Mouse (Mus musculus) frontal cortex, postnatal 10 days (tissue): ENCODE measurements around the gene Ror1.

ENCODE experiments used
- DNase-seq, 2 experiments: peaks; one replicate each; pipeline ENCODE4 v3.0.0; 2022; ENCODE audit warnings: low spot score in 2 of 2, mixed read lengths in 1 of 2

Gene Ror1

DNA sequence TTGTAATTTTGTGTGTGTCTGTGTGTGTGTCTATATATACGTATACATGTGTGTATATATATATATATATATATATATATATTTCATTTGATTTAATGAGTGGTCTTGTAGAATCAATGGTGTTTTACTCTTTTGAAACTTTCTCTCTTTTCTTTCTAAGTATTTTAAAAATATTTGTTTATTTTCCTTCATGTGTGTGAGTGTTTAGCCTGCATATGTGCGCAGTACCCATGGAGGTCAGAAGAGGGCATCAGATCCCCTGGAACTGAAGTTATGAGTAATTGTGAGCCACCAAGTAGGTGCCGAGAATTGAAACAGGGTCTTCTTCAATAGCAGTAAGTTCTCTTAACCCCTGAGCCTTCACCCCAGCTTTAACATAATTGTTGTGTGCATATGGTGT is 20.8 kb downstream of the Ror1 start:
- no peak for DNase-seq

GRCm38 (mm10) chr4:100118676-100119075 is 23.1 kb downstream of the Ror1 start:
- DNase-seq = no peak

GRCm38 (mm10) chr4:100119431-100119830 is 23.8 kb downstream of the Ror1 start:
- DNase-seq = no peak

DNA sequence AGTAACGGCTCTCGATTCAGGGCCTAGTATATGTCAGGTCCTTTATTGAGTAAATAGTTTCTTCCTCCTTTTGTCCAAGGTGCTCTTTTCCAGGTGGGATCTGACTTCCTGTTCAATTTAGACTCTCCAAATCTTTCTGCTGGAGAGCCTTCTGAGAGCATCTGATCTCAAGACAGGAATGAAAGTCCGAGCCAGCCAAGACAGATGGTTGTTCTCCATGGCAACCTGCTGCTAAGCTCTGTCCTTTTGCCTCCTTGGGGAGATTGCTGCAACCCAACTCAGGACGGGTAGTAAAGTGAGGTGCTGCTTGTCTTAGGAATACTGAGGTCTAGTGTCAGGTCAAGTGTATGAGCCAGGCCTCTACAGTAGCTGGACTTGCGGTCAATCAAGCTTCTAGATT is 25.0 kb downstream of the Ror1 start:
- no peak for DNase-seq

DNA sequence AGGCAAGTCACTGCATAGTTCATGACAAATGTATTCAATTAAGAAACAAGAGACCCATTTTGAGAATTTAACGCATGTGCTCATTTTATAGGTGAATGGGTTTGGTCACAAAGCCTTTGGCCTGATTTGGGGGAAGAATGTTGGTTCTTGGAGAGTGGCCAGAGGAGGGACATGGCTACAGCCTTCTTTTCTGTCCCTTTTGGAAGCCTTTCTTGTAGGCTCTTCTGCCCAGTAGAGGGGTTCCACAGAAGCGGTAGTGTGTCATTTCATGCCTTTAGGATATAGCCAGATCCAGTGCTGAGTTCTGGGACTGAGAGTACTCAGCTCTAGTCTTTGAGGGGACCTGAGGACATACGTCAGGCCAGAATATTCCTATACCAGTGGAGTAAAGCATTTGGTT is 26.8 kb downstream of the Ror1 start:
- no peak for DNase-seq

DNA sequence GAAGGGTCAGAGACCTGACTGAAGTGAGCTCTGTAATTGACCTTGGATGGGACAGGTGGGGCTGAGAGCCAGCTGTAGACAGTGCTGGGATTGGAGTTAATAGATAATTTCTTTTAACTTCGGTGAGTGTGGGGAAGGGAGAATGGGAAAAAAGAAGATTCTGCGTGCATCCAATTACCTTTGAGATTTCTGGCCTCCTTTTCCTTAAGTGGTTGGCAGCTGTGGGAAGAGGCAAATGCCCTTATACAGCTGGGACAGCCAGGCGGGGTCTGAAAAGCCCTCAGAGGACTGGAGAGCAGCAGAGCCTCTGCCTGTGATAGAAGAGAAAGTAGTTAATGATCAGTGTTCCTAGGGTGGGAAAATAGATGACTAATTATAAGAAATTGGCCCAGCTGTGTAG is 27.9 kb downstream of the Ror1 start:
- no peak for DNase-seq

DNA sequence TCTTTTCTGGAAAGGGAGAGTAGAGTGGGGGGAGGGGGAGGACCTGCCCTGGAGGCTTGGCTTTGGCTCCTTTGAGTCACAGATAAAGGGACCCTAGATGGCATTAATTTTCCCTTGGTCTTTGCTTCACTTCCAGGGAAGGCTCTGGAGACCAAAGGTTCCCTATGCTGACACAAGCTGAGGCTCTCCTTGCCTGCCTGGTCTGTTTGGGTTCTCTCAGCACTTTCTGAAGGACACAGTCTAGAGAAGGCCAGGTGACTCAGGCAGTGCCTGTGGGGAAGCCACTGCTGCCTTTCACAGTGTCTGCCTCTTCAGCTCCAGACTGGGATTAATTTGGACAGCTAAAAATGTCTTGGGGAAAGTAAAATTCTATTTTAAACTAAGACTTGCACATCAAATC is 28.5 kb downstream of the Ror1 start:
- no peak for DNase-seq

- DNase-seq = no peak
Measured at GRCm38 (mm10) chr4:100124935-100125334, 29.3 kb downstream of the Ror1 start.

GRCm38 (mm10) chr4:100126531-100127310 is 31.1 kb downstream of the Ror1 start:
- no peak for DNase-seq

DNA sequence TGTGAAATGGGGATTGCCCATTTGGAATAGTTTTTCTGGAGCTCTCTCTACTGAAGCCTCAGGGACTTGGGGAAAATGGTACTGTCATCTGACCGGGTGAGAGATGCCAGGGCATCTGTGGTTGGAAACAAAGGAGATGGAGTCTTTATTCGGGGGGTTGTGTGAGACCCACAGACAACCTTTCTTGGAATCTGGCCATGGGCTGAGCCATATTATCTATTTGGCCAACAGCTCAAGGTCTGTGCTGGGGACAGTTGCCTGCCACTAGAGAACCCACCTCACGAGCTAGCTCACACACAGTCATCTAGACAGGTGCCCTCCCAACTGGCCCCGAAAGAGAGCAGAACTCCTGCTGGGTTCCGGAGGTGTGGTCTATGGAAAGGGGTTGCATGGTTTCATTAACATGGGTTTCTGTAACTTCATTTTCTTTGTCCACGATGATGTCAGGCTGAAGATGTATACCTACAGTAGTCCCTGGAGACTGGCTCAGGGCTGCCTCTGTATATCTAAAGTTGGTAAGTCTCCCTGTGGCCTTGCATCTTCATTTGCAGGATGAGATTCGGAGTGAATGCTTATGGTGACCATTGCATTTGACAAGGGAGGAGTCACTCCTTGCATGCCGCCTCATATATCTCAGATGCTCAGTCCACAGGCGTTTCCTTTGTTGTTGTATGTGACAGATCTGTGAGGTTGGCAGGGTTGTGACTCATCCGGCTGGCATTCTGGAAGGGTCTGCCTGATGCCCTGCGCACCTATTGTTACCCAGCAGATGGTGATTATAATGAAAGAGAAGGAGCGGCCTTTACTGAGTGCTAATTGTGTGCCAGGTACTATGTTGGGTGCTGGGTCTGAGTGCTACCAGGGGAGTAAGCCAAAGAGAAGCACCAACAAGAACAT is 32.7 kb downstream of the Ror1 start:
- no peak for DNase-seq

DNA sequence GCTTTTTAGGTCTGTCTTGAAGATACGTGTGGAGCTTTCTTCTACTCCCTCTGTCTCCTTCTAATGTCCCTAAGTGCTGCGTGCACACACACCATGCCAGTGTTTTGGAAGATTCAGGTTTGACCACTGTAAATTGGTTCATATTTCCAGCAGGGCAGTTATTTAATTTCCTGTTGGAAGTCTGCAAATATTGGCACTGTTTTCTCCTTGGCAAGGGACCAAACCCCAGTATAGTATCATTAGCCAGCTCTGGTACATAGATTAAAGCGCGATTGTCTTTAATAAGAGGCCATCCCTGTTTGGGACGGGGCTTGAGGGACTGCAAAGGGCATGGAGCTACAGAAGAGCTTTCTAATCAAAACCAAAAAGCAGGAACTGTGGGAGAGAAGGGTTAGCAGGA is 33.6 kb downstream of the Ror1 start:
- DNase-seq = no peak

DNA sequence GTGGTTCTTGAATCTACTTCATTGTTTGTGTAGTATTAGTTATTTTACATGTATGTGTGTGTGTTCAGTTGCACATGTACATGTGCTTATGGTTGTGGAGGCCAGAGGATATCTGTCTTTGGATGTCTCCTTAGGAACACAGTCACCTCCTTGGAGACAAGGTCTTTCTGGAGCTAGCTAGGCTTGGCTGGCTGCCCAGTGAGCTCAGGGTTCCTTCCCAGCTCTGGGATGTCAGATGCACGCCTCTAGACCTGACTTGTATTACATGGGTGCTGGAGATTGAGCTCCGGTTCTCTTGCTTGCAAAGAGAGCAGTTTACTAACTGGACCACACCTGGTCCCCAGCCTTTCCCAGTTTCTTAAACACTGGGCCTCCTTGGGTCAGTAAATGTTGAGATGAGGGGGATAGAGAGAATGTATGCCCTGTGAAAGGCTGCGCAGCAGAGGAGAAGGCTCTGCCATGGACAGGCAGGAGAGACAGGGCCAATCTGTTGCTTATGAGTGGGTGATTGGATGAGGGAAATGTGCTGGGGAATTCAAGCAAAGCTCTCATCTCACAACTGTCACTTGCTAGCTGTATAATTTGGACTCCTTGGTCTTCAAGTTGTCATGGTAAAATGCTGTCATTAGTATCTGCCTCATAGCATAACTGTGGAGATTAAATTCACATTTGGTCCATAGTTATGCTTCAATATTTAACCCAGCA is 35.3 kb downstream of the Ror1 start:
- DNase-seq = no peak

- DNase-seq = no peak
Measured at GRCm38 (mm10) chr4:100131488-100131887, 35.9 kb downstream of the Ror1 start.

DNA sequence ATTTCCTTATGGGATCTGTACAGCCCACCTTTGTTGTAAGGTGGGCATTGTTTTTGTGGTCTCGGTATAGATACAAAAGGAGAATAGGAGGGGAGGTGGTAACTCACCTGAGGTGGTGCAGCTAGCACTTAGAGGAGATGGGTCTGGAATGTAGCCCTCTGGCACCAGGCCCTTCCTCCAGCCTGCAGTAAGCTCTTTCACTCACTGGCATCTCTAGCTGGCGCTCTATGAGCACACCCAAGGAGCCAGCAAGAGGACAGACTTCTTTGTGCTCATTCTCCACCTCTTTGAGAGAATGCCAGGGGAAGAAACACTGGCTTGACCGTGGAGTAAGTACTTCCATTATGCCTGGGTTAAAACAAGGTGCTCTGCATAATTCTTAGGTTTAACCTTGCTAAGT is 36.7 kb downstream of the Ror1 start:
- DNase-seq = no peak

GRCm38 (mm10) chr4:100136046-100136445 is 40.5 kb downstream of the Ror1 start:
- no peak for DNase-seq

GRCm38 (mm10) chr4:100137102-100137835 is 41.7 kb downstream of the Ror1 start:
- no peak for DNase-seq

DNA sequence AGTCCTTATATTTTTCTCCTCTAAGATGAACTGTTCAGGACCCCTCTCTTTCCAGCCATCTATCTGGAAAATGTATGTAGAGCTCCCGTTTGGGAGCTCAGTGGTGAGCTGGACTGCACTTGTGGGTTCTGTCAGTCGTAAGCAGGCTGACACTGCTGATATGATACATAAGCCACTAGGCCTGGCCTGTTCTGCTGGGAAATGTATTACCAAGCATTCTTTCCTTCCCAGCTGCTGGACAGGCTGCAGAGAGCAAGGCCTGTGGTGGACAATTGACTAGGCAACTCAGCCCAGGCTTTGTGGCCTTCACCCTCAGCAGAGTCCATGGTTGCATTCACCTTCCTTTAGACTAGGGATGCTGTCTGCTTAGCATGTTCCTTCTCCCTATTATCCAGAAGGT is 46.0 kb downstream of the Ror1 start:
- DNase-seq = no peak

DNA sequence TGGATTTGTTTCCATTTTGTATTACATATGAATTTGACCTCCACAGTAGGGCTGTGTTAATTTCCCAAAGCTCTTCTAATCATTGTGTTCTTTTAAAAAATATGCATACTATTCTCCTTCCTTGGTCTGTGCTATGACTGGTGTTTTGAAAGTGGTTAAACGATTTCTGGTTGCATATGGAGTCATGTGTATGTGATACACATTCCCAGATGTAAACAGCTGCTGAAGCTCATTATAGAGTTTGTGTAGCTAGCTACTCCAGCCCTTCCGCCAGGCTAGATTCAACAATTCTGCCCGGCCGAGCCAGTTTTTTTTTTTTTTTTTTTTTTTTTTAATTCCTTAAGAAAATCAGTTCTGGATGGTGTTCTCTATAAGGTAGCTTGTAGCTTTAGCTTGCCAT is 49.2 kb downstream of the Ror1 start:
- DNase-seq = no peak

DNA sequence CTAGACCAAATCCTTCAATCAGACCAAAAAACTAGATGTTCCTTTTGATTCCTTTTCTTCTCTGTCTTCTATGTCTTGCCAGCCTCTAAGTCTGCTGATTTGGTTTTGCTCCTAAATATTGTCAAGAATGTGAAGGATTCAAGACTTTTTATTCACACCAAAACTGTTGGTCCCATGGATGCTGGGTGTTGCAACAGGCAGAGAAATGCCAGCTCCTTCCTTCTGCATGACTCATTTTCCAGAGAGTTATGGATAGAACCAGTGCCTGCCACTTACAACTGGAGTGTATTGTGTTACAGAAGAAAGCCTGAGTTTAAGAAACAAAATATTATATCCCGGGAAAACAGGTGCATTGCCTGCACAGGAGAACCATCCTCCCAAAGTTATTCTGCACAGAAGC is 55.2 kb downstream of the Ror1 start:
- DNase-seq = no peak

- no peak for DNase-seq
Measured at GRCm38 (mm10) chr4:100154560-100155130, 59.1 kb downstream of the Ror1 start.

DNA sequence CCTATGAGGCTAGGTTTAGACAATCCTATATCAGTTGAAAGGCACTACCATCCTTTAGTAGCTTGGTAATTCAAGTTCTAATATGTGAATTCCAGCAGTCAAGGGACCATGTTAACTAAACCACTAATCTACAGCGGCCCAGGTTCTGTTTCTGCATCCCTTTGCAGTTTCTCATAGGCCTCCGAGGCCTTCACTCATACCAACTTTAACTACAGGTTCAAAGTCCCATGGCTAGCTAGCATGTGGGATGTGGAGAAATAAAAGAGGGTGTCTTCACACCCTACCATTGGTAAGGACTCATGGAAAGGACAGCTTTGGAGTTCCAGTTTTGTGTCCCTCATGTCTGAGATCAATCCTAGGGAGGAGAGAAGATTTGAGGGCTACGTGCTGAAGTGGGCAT is 60.1 kb downstream of the Ror1 start:
- DNase-seq = no peak
